Mouse (Mus musculus) frontal cortex, postnatal 25 days (tissue): Measurements from ENCODE around the gene Coro1a.
"Not testable (repeated sequence)": the region's sequence is repeated elsewhere in the genome, so short reads cannot be mapped to it uniquely, and the experiment has no call there.

Experiments used
- DNase-seq, 2 experiments: peaks; one replicate each; pipeline ENCODE4 v3.0.0; 2022; ENCODE audit warnings: low spot score in 2 of 2

The Coro1a gene

GRCm38 (mm10) chr7:126707442-126708174 lies at the start of gene Coro1a:
Gene Coro1a, minus strand, starts transcription at chr7:126707787.
- DNase-seq: no peak

- peak in 1 of 2 experiments; percentile 66 for DNase-seq
These were observed 47.3 kb upstream of the Coro1a start for GRCm38 (mm10) chr7:126754866-126755265.

GRCm38 (mm10) chr7:126749582-126750343 lies 42.2 kb upstream of the Coro1a start:
- DNase-seq: no peak

- no peak for DNase-seq
These were observed 41.2 kb upstream of the Coro1a start for GRCm38 (mm10) chr7:126748824-126749223.

- DNase-seq: no peak
These were observed 39.2 kb upstream of the Coro1a start for GRCm38 (mm10) chr7:126746798-126747197.

GRCm38 (mm10) chr7:126746066-126746465 lies 38.5 kb upstream of the Coro1a start:
- no peak for DNase-seq

GRCm38 (mm10) chr7:126741964-126742482 lies 34.4 kb upstream of the Coro1a start:
- no peak for DNase-seq

- no peak for DNase-seq
These were observed 33.9 kb upstream of the Coro1a start for GRCm38 (mm10) chr7:126741452-126741851.

GRCm38 (mm10) chr7:126740977-126741376 lies 33.4 kb upstream of the Coro1a start:
- no peak for DNase-seq

- no peak for DNase-seq
These were observed 32.6 kb upstream of the Coro1a start for GRCm38 (mm10) chr7:126740132-126740735.

- peak in 1 of 2 experiments; percentile 56 for DNase-seq
These were observed 32.0 kb upstream of the Coro1a start for GRCm38 (mm10) chr7:126739551-126739950.

- no peak for DNase-seq
These were observed 28.5 kb upstream of the Coro1a start for GRCm38 (mm10) chr7:126736122-126736521.

GRCm38 (mm10) chr7:126730256-126730789 lies 22.7 kb upstream of the Coro1a start:
- not testable (repeated sequence) for DNase-seq

GRCm38 (mm10) chr7:126725667-126726066 lies 18.1 kb upstream of the Coro1a start:
- DNase-seq: no peak

GRCm38 (mm10) chr7:126725077-126725476 lies 17.5 kb upstream of the Coro1a start:
- no peak for DNase-seq

GRCm38 (mm10) chr7:126721635-126722034 lies 14.0 kb upstream of the Coro1a start:
- no peak for DNase-seq

GRCm38 (mm10) chr7:126718787-126719337 lies 11.3 kb upstream of the Coro1a start:
- DNase-seq: no peak

GRCm38 (mm10) chr7:126717566-126717965 lies 10.0 kb upstream of the Coro1a start:
- DNase-seq: no peak

GRCm38 (mm10) chr7:126715679-126716078 lies 8.1 kb upstream of the Coro1a start:
- no peak for DNase-seq

- no peak for DNase-seq
These were observed 4.3 kb upstream of the Coro1a start for GRCm38 (mm10) chr7:126711910-126712309.

GRCm38 (mm10) chr7:126710266-126710665 lies 2.7 kb upstream of the Coro1a start:
- DNase-seq: no peak
